Mouse (Mus musculus) layer of hippocampus, adult 8-10 months (tissue): Measurements from ENCODE around the gene Rft1. TPM values are rescaled to one million over a fixed set of nuclear protein-coding genes. Genes with fewer than 3 reads are reported as not detected.

Experiments
- DNase-seq, 2 experiments: peaks; one replicate each; pipeline ENCODE4 v3.0.0; 2022; ENCODE audit warnings: low spot score in 2 of 2
- total RNA-seq, 4 experiments: library from RNA; stranded (reverse); gene quantifications; 2 replicates each; pipeline ENCODE4 v1.2.4; 2022

The Rft1 gene
- total RNA-seq, 4 experiments from 2014 or later: 13.0 to 15.2 (median 14.2) TPM

GRCm38 (mm10) chr14:30629839-30630238 lies 24.3 kb upstream of the Rft1 start:
- no peak for DNase-seq

DNA sequence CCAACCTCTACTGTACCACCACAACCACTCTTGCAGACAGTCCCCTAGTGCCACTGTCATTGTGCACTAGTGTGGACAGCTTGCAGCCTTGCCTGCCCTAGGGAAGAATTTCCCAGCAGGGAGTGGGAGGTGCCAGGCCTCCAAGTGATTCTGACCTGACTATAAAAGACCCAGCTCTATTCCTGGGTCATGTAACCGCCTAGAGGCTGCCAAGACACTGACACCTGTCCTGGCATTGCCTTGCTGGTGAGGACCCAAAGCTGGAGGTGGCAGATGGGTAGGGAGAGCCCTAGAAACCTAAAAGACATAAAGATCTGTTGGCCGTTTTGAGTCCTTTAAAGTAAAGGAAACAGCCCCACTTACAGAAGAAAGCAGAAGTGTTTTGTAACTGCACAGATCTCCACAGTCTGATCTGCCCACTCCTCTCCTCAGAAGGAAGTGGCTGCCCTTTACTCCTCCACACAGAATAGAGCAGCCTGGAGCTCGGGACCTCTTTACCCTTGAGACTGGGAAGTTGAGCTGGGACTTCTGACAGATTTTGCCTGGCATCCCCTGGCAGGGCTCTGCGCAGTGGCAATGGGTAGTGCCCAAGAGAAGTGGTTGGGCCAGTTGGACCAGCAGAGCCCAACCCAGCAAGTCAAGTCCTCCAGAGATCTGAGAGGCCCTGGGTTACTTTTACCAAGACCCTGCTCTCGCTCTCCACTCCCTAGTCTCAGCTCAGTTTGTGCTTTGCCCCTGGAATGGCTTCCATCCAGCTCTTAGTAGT lies 23.2 kb upstream of the Rft1 start:
- DNase-seq: no peak

- DNase-seq: no peak
Observed at GRCm38 (mm10) chr14:30631834-30632233, 22.3 kb upstream of the Rft1 start.

DNA sequence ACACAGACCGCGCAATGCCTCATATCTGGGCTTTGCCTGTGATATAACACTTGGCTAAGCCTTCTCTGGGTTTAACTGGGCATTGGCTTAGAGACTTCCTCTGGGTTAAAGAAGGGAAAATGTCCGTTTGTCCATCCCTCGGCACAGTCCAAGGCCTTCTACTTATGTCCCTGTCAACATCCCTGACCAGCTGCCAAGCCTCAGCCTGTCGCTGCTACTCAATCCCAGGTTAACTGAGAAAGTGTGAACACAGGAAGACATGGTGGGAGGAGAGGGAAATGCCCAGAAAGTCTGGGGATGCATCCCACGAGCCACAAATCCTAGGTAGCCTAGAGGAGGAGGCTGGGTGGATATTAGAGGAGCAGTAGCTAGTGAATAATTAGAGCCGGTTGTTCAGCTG lies 20.5 kb upstream of the Rft1 start:
- DNase-seq: no peak

GRCm38 (mm10) chr14:30634418-30634817 lies 19.7 kb upstream of the Rft1 start:
- DNase-seq: no peak

GRCm38 (mm10) chr14:30635219-30635910 lies 18.8 kb upstream of the Rft1 start:
- DNase-seq: no peak

DNA sequence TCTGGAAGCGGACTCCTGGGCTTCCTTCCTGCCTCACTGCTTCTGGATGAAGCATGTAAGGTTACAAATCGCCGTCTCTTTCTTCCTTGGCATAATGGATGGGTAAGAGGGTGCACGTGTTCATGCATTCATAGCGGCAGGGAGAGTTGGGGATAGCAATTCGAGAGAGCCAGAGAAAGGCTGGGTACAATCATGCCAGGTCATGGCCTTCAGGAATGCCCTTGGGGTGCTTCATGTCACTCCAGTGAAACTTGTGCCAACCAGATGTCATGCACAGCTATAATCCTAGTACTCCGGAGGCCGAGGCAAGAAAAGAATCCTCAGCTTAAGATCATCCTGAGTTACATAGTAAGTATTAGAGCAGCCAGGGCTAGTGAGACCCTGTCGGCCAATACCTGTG lies 17.7 kb upstream of the Rft1 start:
- no peak for DNase-seq

DNA sequence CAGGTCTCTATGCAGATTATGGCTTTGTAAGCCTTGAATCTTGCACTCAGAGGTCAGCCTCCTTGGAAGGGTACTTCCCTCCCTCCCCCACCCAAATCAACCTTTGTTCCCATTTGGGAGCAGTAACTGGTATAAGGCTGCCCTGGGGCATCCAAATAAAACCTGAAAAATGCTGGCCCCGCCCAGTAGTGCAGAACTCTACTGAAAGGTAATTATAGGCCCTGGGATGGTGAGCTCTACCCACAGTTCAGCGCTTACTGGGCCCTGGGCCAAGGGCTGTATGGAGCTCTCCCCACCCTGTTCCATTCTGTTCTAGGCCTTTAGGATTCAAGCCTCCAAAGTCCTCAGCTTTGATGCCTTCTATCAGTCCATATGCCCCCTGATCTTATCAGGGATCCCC lies 17.1 kb upstream of the Rft1 start:
- no peak for DNase-seq

DNA sequence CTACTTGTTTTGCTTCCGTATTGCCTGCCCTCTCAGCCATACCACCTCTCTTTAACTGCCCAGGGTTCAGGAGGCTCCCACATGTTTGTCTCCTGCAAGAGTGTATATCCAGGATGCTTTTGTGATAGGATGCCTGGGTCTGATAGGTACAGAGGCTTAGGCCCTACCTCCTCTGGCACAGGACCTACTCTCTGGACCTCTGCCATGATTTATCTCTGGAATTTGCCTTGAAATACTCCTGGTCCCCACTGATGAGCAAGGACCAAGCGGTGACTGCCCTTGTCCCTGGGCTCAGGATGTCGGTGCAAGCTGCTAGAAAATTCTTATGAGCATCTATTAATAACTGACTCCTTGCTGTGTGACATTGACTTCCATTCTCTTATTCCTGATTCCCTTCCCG lies 16.2 kb upstream of the Rft1 start:
- DNase-seq: no peak

DNA sequence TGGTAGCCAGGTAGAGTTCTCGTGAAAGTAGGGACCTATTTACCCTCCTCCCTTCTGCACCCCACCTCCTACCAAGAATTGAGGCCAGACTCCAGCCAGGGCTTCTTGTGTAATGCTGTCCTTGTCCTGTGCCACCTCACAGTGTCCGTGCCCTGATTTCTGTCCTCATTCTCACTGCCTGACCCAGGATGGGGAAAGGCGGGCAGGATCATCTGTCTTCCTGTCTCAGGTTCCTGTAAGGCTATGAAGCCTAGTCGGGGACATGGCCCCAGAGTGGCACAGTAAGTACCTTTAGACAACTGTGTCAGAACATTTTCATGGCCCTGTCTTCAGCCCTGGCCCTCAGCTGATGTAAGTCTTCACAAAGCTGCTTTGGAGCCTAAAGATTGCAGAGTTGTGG lies 15.5 kb upstream of the Rft1 start:
- DNase-seq: no peak

GRCm38 (mm10) chr14:30641748-30642147 lies 12.4 kb upstream of the Rft1 start:
- DNase-seq: no peak

- DNase-seq: no peak
Observed at GRCm38 (mm10) chr14:30644026-30644425, 10.1 kb upstream of the Rft1 start.

DNA sequence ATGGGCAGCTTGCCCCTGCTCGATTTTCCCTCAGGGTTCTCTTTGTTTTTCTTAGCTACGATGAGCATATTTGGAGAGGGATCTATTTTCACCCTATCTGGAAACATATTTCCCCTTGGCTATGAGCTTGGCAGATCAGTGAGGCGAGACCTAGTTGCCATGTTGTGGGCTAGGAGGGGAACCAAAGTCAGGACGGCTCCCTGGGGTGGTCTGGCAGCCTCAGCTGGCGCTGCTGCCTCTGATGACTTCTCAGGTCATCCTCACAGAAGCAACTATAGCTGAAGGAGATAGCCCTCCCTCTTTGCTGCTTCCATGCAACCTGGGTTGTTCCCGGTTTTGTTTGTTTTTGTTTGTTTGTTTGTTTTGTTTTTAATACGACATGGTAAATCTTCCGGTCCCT lies 9.1 kb upstream of the Rft1 start:
- no peak for DNase-seq

DNA sequence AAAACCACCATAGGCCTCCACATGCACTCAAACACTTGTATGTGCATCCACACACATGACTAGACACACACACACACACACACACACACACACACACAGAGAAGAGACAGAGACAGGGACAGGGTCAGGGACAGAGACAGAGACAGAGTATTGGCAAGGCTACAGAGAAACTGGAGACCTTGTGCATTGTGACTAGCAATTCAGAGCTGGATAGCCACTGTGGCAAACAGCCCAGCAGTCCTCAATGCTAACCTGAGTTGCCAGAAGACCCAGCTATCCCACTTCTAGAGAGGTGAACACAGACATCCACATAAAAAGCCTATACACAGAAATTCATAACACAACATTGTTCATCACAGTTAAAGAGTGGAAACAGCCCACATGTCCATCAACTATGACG lies 7.7 kb upstream of the Rft1 start:
- DNase-seq: no peak

GRCm38 (mm10) chr14:30648478-30648877 lies 5.7 kb upstream of the Rft1 start:
- no peak for DNase-seq

DNA sequence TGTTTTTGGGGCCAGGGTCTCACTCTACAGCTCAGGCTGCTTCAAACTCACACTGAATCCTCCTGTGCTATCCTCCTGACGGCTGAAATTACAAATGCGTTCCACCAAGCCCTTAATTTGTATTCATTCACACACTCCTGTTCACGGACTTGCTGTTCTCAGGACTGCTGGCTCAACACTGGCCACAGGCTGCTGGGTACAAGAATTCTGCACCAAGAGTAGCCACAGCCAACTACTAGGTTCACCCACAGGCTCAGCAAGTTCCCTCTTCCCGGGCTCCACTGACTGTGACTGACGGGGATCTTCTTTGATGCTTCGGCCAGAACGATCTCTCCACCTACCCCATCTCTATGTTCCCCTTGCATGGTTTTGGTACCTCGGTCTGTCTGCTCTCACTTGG lies 4.4 kb upstream of the Rft1 start:
- DNase-seq: no peak

DNA sequence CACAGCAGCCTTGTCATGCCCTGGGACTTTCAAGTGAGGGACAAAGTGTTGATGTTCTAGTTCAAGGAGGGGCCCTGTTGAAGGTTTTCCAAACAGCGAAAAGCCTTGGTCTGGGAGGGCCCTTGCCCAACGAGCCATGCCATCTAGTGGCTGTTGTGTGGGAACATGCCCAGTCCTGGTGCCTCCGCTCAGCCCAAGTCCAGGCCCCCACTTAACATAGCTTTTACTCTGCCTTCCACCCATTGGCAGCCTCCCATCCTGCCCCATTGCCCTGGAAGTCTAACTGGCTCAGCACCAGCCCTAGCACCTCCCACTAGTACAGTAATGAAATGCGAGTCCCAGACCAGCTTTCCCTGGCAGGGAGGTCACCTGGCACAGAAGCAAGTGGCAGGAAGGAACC lies 3.2 kb upstream of the Rft1 start:
- peak; percentile 19 to 39 for DNase-seq

DNA sequence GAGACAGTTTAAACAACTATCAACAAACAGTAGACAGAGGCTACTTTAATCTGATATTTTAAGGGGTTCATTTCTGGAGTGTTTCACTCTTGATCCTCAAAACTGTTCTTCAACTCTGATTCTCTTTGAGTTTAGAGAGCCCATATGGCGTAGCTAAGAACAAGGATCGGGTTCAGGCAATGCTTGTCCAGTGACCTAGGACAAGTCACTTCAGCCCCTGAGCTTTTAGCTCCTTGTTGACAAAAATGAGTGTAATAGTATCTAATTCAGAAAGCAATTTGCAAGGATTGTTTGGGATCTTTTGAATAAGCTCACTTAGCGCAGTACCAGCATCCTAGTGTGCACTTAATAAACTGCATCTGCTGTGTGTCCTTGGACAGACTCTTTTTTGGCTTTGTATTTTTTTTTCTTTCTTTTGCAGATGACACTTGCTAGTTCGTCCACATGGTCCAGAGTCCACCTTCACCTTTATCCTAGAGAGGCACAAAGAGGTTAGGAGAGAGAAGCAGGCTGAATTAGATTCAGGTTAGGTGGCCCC lies 600 bp downstream of the Rft1 start:
- no peak for DNase-seq

- no peak for DNase-seq
Observed at GRCm38 (mm10) chr14:30655531-30655930, 1.4 kb downstream of the Rft1 start.

DNA sequence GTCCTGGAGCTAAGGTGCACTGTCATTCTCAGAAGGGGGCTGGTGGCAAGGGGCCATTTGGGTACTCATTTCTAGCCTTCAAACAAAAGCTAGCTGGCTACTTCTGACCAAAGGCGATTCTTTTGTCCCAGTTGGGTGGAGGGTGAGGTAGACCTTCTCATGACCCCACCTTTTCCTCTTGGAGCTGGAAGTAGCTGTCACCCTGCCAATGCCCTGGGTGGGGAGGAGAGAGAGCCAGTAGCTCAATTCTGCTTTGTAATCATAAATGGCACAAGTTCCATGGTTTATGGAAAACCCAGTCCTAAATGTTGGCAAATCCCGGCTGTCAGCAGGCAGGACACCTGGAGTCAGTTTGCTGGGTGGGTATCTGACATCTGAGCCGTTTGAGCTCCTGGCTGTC lies 11.9 kb downstream of the Rft1 start:
- DNase-seq: no peak

DNA sequence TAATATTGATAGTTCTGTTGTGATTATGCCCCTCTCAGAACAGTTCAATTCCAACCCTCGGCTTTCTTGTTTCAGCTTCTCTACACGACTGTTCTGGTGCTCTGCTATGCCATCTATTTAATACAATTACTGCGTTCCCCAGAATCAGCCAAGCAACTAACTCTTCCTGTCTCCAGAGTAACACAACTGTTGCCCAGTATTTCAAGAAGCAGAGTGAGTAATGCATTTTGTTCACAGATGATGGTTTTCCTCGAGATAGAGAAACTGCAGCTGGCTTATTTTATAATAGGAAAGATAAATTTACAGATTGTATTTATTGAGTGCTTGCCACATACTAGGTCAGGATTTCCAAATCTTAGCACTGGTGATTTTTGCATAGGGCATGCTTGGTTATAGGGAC lies 12.4 kb downstream of the Rft1 start:
- peak in 1 of 2 experiments; percentile 19 for DNase-seq

GRCm38 (mm10) chr14:30670161-30670560 lies 16.0 kb downstream of the Rft1 start:
- no peak for DNase-seq
